Mouse (Mus musculus) testis, adult 2 months (tissue): ENCODE results near the gene Itpr2. TPM values are rescaled to one million over a fixed set of nuclear protein-coding genes. Genes with fewer than 3 reads are reported as not detected.

Experiments used
- H3K27ac ChIP-seq: fragments of 200-500 bp; 2 replicates; pipeline ENCODE4 v1.5.1; 2012; ENCODE audit warnings: low read depth, low read length; ENCODE audit not compliant: control insufficient read depth, insufficient read depth
- H3K27me3 ChIP-seq: fragments of 200-500 bp; 2 replicates; pipeline ENCODE4 v1.6.1; 2012; ENCODE audit warnings: mild to moderate bottlenecking, low read length, moderate library complexity; ENCODE audit not compliant: control insufficient read depth, insufficient read depth
- H3K36me3 ChIP-seq: fragments of 200-500 bp; 2 replicates; pipeline ENCODE4 v1.6.1; 2012; ENCODE audit warnings: mild to moderate bottlenecking, low read length; ENCODE audit not compliant: control insufficient read depth, insufficient read depth
- H3K4me1 ChIP-seq: fragments of 200-500 bp; 2 replicates; pipeline ENCODE4 v1.6.1; 2012; ENCODE audit warnings: low read length; ENCODE audit not compliant: control insufficient read depth, insufficient read depth
- H3K4me3 ChIP-seq: fragments of 200-500 bp; 2 replicates; pipeline ENCODE4 v1.5.1; 2012; ENCODE audit warnings: low read depth, mild to moderate bottlenecking, low read length, moderate library complexity, mixed read lengths; ENCODE audit not compliant: control insufficient read depth
- CTCF ChIP-seq: fragments of 200-500 bp; IDR thresholded peaks from 2 replicates; pipeline ENCODE4 v1.5.1; 2012; ENCODE audit warnings: low read depth, mild to moderate bottlenecking, inconsistent platforms, low read length, moderate library complexity; ENCODE audit not compliant: control insufficient read depth, insufficient read depth, insufficient replicate concordance
- POLR2A ChIP-seq: fragments of 200-500 bp; IDR thresholded peaks from 2 replicates; pipeline ENCODE4 v1.6.1; 2012; ENCODE audit warnings: low read depth, mild to moderate bottlenecking, inconsistent platforms, low read length, moderate library complexity; ENCODE audit not compliant: control insufficient read depth
- polyA plus RNA-seq: library from polyadenylated mRNA; depleted of rRNA; stranded (reverse); fragments of >200 nt; gene quantifications from 2 replicates; pipeline ENCODE4 v1.2.3, GENCODE M21; 2012

Itpr2 gene
- polyA plus RNA-seq, 1 experiment: 6.9 TPM

DNA sequence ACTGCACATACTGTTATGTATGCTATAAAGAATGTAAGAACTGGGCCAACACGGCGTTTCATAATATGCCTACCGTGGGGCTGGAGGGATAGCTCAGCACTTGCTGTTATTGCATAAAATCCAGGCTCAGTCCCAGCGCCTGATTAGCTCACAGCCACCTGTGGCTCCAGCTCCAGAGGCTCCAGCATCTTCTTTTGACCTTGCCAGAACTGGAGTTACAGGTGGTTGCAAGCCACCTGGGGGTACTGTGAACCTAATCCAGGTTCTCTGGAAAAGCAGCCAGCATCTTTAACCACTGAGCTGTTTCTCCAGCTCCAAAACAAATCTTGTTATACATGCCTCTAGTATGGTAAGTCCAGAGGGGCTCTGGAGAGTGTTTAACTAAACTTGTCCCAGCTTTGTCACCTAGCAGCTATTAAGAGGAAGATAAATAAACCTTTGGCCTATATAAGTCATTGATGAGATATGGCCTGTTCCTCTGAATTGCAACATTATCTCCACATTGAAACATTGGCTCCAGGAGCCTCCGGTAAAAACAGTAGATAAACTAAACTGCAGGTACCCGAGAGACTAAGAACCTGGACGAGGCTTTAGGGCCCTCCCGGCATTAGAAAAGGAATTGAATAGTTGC lies 37.9 kb downstream of the Itpr2 start:
- Histone ChIP-seq H3K4me3 (no peak overlapping the region), H3K36me3 (no peaks in the 10 kb centered on the region), H3K27ac (no peak overlapping the region), H3K27me3 (no peaks in the 10 kb centered on the region), H3K4me1 (peaks cover 3% of the 10 kb centered on the region)
- TF ChIP-seq POLR2A (no peak), CTCF (no peak)

DNA sequence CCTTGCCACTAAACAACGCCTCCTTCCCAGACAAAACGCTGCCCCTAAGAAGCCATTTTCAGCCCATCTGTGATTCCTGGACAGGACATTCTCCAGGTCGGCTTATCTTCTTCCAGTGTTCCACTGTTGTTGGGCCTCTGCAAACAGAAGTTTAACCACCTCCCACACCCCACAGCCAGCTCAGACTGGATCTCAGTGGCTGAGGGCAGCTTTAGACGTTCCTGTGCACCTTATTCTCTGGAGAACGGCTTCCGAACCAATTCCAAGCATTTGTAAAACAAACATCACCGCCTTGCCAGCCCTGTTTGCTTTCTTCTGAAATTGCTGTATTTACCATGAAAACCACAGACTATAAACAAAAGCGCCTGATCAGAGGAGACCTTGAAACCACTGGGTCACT lies 41.1 kb downstream of the Itpr2 start:
- H3K36me3 ChIP-seq: no peaks in the 10 kb centered on the region
- no peak overlapping the region for H3K27ac ChIP-seq
- no peaks in the 10 kb centered on the region for H3K4me1 ChIP-seq
- H3K4me3 ChIP-seq: no peak overlapping the region
- H3K27me3 ChIP-seq: no peaks in the 10 kb centered on the region
- TF ChIP-seq POLR2A (no peak), CTCF (no peak)

DNA sequence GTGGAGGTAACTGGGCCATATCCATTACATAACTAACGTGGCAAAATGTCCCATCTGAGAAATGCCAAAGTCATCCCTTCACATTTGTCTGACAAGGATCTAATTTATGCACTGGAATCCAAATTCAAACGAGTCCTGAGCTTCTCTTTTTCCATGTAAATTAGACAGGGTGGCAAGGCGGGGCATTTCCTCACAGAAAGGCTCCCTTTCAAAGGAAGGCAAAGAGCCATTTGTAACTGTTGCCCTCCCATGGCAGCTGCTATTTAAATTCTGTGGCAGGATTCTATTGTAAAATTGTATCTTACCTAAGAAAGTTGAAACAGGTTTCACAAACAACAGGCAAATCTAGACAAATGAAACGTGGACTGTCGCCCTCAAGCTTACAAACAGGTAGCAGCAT lies 43.6 kb downstream of the Itpr2 start:
- Histone ChIP-seq H3K27me3 (no peaks in the 10 kb centered on the region), H3K4me1 (no peaks in the 10 kb centered on the region), H3K27ac (no peak overlapping the region), H3K4me3 (no peak overlapping the region), H3K36me3 (no peaks in the 10 kb centered on the region)
- TF ChIP-seq CTCF (no peak), POLR2A (no peak)

DNA sequence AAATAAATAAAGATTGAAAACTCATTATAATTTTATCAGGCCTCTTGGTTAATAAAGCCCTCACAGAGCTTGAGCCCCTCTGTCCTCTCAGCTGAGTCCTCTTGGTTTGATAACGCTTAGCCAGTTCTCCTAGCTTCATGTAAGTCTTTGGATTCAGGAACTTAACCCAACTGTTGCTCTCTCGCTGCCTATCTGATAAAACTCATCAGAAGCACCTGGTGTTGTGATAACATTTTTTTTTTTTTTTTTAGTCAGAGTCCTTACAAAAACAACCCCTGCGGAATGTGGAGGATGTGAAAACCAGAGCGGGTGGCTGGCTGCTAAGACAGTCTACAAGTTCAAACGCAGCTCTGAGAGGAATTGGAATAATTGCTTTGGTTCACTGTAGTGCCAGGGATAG lies 45.3 kb downstream of the Itpr2 start:
- Histone ChIP-seq H3K36me3 (no peaks in the 10 kb centered on the region), H3K4me1 (no peaks in the 10 kb centered on the region), H3K27me3 (no peaks in the 10 kb centered on the region), H3K27ac (no peak overlapping the region), H3K4me3 (no peak overlapping the region)
- no peak for TF ChIP-seq POLR2A
- no peak for TF ChIP-seq CTCF

DNA sequence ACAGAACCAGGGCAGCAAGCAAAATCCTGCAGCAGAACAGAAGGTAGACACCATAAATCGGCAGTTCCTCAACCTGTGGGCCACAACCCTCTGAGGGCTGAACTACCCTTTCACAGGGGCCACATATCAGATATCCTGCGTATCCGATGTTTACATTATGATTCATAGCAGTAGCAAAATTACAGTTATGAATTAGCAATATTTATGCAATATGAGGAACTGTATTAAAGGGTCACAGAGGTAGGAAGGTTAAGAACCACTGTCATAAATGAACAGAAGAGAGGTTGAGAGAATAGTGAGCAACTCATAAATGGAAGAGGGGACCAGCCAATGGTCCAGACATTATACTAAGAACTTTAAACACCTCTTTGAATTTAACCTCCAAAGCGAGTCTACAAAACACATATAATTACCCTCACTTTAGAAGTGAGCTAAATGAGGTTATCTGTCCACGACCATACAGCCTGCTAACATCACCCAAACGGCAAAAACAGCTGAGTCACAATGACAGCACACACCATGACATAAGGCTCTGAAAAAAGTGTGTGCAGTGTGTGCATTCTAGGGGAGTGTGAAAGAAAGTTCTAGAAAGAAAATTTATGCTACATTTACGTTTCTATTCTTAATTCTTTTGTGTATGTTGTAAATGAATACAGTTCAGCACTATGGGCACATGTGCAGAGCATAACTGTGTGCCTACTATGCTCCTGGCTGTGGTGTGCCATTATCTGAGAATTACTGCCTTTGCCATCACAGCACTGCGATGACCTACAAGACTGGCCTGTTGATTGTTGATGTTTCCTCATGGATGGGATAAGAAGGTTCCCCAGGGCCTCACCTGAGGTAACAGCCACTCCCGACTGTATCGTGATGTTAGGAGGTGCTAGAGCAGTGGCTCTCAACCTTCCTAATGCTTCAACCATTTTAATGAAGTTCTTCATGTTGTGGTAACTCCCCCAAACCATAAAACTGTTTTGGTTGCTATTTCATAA lies 47.2 kb downstream of the Itpr2 start:
- Histone ChIP-seq H3K4me1 (no peaks in the 10 kb centered on the region), H3K27me3 (no peaks in the 10 kb centered on the region), H3K27ac (no peak overlapping the region), H3K36me3 (no peaks in the 10 kb centered on the region), H3K4me3 (no peak overlapping the region)
- TF ChIP-seq CTCF: no peak
- no peak for TF ChIP-seq POLR2A

DNA sequence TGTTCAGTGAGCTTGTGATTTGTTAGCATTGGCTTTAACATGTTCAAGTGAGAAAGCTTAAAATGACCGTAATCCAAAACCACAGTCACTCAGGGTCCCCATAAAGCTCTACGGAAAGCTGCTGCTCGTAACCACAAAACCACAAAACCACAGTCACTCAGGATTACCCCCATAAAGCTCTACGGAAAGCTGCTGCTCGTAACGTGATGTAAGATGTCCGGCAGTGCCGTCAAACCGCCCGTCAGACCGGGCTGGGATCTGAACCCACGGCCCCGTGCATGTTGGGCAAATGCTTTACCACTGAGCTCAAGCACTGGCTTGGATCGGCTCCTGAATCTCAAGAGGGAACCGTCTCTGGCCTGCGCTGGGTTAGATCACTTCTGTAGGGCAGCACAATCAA lies 49.5 kb downstream of the Itpr2 start:
- Histone ChIP-seq H3K27me3 (no peaks in the 10 kb centered on the region), H3K36me3 (no peaks in the 10 kb centered on the region), H3K4me1 (no peaks in the 10 kb centered on the region), H3K27ac (no peak overlapping the region), H3K4me3 (no peak overlapping the region)
- TF ChIP-seq CTCF (no peak), POLR2A (no peak)

DNA sequence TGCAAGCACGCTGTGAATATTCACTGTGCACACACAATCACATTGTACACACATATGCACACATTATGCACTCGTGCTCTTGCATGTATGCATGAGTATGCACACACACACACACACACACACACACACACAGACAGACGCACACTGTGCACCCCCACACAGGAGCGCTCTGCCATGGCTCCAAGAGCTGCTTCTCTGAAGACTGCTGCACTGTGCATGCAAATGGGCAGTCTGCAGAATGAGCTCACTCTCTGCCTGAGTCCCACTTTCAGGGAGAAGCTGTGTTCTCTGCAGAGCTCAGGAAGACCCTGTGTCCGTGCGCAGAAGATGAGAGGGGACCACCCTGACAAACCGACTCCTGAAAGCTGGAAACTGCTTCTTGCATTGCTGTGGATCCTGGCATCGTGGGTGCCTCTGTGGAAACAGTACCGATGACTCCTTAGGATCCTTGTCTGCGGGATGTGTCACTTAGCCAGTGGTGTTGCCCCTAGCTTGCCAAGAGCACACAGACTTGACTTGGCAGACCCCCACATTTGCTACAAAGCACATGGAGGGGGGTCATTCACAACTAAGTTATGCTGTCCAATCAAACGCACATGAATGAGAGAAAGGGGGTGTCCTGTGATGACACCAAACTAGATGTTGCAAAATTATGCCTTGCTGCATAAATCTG lies 55.9 kb downstream of the Itpr2 start:
- no peaks in the 10 kb centered on the region for H3K4me1 ChIP-seq
- no peak overlapping the region for H3K4me3 ChIP-seq
- H3K27me3 ChIP-seq: no peaks in the 10 kb centered on the region
- no peak for TF ChIP-seq CTCF
- no peak for TF ChIP-seq POLR2A
- no peak overlapping the region for H3K27ac ChIP-seq
- no peaks in the 10 kb centered on the region for H3K36me3 ChIP-seq
